Mouse (Mus musculus) spleen, embryonic (tissue): ENCODE measurements around the gene Rnf214.
"Not testable (repeated sequence)": the region's sequence is repeated elsewhere in the genome, so short reads cannot be mapped to it uniquely, and the experiment has no call there.

ENCODE experiments used
- CTCF ChIA-PET: fragments of 350-600 bp; sonication (Branson Sonifier 250); formaldehyde crosslinking; loops from one replicate; lab custom pipeline; 2022; lab: Charles Lee

The Rnf214 gene

GRCm38 (mm10) chr9:45853695-45854094 is 53.0 kb downstream of the Rnf214 start:
- CTCF ChIA-PET = no interaction called here

DNA sequence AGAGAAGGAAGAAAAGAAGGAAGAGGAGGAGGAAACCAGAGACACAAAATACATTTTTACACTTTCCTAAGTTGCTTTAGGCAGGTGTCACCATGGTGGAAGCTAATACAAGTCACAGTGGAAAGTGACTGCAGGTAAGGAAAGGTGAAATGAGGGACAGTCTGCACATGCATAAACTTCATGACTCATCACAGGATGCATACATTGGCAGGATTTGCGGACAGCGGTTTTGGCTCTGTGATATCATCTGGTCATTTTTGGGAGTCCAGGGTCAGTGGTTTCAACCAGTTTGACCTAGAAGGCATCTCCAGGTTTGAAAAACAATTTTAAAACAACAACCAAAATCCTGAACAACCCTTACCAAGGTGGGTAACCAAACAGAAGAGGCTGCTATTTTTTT is 54.9 kb downstream of the Rnf214 start:
- CTCF ChIA-PET = no interaction called here

- CTCF ChIA-PET = no interaction called here
These were observed 55.4 kb downstream of the Rnf214 start for GRCm38 (mm10) chr9:45851330-45851729.

DNA sequence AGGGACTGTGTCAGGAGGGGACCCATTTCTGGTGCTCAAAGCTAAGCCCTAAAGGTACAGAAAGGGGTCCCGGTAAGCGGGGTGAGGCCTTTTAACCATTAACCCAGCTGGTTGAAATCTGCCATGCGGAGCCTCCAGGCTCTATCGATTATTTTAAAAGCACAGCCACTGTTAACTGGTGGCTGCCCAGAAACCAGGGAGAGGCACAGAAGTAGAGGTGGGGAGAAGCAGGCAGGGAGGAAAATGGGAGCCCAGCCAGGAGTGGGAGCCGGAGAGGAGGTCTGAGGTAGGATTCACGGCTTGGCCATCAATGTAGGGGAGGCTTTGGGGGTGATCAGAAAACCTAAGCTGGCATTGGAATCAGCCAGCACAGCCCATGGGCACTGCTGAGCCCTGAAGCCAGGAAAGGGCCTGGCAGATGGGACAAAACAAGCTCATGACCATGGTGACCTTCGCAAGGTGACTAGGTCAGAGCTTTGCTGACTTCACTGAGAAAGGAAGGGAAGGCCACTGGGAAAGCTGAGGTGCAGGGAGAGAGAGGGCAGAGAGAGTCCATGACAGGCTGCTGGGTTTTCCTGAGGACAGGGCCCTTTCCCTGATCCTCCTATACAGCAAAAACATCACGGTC is 56.1 kb downstream of the Rnf214 start:
- CTCF ChIA-PET = no interaction called here

- CTCF ChIA-PET = no interaction called here
These were observed 56.9 kb downstream of the Rnf214 start for GRCm38 (mm10) chr9:45849528-45850408.

DNA sequence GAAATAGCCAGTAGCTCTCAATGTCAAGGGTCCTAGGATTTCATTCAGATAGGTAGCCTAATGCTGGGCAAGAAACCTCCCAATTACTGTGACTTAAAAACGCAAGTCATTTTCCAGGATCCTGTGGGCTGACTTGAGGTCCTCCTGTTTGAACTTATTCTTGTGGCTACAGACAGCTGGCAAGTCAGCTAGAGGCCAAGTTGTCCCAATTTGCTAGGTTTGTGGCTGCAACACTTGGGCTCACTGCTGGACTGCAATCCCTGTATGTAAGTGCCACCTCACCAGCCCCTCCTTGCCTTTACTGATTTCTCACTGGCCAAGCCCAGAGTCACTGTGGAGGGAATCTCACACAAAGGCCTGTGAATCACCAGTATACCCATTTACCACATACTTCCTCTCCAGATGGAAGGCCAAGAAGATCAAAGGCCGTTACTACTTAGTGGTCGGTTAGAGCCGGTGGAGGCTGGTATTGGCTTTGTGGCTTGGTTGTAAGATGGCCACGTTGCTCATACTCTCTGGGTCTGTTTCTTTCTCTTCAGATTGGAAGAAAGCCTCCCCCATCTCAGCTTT is 59.7 kb downstream of the Rnf214 start:
- CTCF ChIA-PET = interaction anchor here (0.5 kb wide), 1 partner anchor 549 kb away, joined by 3 read pairs; no protein-coding TSS in a partner anchor

- CTCF ChIA-PET = not testable (repeated sequence)
These were observed 60.5 kb downstream of the Rnf214 start for GRCm38 (mm10) chr9:45846176-45846575.

DNA sequence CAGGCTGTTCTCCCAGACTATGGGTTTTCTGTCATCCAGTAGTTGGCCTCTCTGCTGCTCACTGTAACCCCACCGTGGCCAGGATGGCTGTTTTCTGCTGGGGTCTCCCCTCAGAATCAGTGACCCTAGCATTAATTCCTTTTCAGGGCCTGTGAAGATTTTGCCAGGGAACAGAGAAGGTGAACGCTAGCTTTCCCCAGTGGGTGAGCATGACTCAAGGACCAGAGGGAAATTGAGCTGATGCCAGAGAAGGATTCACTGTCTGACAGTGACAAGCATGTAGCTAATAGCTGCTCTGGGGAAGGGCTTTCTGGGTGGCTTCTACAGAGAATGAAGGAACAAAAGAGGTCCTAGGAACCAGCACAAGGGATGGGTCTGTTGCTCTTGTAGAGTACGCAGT is 61.2 kb downstream of the Rnf214 start:
- CTCF ChIA-PET = no interaction called here

DNA sequence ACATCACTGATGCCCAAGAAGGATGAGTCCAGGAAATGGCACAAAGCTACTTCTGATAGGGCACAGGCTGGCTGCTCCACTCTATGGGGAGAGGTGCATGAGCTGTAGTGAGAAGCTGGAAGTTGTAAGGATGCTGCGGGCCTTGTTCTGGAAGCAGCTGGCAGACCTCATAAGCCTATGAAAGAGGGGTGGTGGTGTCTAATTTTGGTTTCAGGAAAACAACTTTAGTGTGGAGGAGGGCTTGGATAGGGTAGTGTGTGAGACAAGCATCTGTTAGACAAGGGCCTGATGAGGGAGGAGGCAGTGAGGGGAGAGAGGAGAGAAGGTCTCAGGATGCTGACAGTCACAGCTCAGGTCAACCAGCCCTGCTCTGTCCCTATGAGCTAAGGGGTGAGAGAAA is 62.9 kb downstream of the Rnf214 start:
- CTCF ChIA-PET = no interaction called here

DNA sequence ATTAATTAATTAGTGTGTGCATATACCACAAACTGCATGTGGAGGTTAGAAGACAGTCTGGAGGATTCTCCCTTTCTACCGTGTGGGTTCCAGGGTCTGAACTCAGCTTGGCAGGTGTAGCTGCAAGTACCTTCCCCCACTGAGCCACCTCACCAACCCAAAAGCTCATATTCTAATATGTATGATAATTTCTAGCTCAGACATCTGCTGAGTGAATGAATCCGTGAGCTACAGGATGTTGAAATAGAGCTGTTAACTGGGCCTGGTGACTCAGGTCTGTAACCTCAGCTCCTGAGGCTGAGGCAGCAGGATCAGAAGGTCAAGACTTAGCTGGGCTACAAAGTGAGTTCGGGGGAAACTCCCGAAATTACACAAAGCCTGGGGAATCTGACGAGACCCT is 63.7 kb downstream of the Rnf214 start:
- CTCF ChIA-PET = no interaction called here

DNA sequence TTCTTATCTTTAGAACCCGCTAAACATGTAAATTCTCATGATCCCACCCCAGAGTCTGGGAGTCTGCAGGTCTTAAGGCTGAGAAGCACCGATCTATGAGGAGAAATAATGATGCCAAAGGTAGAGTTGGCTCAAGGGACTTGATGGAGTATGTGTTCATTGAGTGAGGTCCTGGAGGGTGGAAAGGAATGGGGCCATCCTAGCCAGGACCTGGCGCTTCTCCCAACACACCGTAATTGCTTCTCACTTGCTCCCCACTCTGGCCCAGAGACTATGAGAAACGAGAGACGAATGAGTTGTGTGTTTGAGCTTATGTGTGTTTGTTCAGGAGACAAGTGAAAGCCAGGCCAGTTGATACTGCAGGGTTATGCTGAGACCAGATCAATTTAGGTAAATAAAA is 65.3 kb downstream of the Rnf214 start:
- CTCF ChIA-PET = no interaction called here

DNA sequence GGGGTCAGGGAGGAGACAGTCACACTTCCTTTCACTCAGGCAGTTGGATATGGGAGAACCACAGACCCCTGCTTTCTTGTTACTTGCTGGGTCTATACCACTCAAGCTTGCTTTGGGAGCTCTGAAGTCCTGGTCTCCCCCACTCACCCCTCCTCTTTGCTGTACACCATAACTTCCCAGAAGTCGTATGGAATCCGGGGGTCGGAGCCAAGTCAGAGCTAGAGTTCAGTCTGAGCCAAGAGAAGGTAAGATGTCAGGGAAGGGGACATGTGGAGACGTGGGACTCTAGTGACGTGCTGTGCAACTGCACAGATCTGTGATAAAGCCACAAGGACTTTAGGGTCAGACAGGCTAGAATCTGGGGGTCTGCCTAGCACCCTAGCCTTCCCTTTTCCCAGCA is 66.4 kb downstream of the Rnf214 start:
- CTCF ChIA-PET = interaction anchor here (0.7 kb wide), 1 partner anchor 349 kb away, joined by 3 read pairs; no protein-coding TSS in a partner anchor

DNA sequence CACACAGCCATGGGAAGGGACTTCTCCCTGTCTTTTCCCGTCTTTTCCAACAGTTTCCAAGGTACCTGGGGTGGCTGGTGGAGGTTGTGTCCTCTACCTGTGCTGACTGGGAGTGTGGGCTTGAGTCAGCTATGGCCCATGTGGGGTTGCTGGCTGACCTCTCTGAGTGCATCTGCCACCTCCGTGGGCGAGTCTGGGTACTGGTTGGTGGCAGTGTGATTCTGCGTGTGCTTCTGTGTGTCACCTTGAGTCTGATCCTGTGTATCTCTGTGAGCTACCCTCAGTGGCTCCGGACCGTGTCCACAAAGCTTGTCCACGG is 66.8 kb downstream of the Rnf214 start:
- CTCF ChIA-PET = interaction anchor here (0.5 to 0.7 kb wide), 2 partner anchors 322 to 349 kb away, joined by 3 read pairs; no protein-coding TSS in a partner anchor

GRCm38 (mm10) chr9:45839139-45839981 is 67.4 kb downstream of the Rnf214 start:
- CTCF ChIA-PET = interaction anchor here (0.5 kb wide), 1 partner anchor 322 kb away, joined by 3 read pairs; no protein-coding TSS in a partner anchor

GRCm38 (mm10) chr9:45838434-45839138 is 68.1 kb downstream of the Rnf214 start, which contains the start of gene Bace1:
Gene Bace1, plus strand, starts transcription at chr9:45838580.
- CTCF ChIA-PET = no interaction called here

DNA sequence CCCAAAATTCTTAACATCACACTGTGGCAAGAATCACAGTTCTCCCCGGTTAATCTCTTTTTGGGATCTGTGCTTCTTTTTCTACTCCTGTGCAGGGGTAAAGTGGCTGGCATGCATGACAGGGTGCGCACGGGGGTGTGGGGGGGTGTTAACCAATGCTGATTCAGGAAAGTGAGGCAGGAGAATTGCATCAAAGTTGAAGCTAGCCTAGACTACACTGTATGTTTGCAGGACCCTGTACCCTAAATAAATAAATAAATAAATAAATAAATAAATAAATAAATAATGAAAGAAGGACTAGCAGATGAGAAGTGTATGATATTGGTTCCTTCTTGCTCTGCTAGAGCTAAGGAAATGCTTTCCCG is 68.7 kb downstream of the Rnf214 start:
- CTCF ChIA-PET = no interaction called here

DNA sequence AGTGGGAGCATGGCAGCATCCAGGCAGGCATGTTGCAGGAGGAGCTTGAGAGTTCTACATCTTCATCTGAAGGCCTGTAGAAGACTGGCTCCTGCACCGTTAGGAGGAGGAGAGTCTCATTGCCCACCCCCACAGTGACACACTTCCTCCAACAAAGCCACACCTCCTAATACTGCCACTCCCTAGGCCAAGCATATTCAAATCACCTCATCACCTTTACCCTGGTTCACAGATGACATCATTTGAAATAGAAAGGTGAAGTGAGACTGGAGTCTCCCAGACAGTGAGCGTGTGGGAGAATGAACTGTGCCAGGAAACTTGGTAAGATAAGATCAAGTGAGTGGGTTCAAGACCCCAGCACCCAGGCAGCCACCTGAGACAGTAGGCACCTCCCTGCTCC is 73.2 kb downstream of the Rnf214 start:
- CTCF ChIA-PET = no interaction called here

DNA sequence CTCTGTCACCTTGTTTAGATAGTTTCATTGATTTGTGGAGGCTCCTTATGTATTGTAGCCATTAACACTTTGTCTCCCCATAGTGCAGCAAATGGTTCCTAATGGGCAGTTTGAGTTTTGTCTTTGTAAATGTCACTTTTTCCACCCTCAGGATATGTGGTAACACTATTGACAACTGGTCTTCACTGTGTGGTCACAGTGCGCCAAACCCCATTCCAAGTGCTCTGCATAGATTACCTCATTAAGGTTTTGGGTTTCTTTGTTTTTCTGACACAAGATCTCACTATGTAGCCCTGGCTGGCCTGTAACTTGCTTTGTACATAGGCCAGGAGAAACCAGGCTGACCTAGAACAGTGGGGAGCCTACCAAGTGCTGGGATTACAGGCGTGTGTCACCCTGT is 73.8 kb downstream of the Rnf214 start:
- CTCF ChIA-PET = interaction anchor here (0.5 kb wide), 1 partner anchor 1851 kb away, joined by 3 read pairs; no protein-coding TSS in a partner anchor

DNA sequence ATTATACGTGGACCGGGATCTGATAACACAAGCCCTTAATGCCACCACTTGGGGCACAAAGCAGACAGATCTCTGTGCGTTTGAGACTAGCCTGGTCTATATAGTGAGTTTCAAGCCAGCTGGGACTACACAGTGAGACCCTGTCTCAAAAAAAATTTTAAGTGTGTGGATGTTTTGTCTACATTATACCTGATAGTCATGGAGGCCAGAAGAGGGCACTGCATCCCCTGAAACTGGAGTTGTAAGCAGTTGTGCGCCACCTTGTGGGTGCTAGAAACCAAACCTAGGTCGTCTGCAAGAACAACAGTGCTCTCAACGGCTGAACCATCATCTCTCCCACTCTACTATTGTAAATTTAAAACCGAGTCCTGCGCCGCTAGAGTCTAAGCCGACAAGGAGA is 77.6 kb downstream of the Rnf214 start:
- CTCF ChIA-PET = no interaction called here

- CTCF ChIA-PET = no interaction called here
These were observed 78.3 kb downstream of the Rnf214 start, which contains the start of gene Cep164 for GRCm38 (mm10) chr9:45828291-45828963. Gene Cep164, minus strand, starts transcription at chr9:45828691.
